Mouse (Mus musculus) spleen, adult 12 weeks (tissue): ENCODE data around the gene Susd4.

ENCODE experiments used
- DNase-seq: peaks from one replicate; pipeline ENCODE4 v3.0.0; 2022; ENCODE audit warnings: low spot score

The Susd4 gene

GRCm38 (mm10) chr1:182763716-182764461 is at the start of gene Susd4:
Gene Susd4 (plus strand): TSS chr1:182763860.
- no peak for DNase-seq

GRCm38 (mm10) chr1:182714236-182714935 is 49.3 kb upstream of the Susd4 start:
- DNase-seq, result no peak

- no peak for DNase-seq
Observed at GRCm38 (mm10) chr1:182727541-182727940, 36.1 kb upstream of the Susd4 start.

- no peak for DNase-seq
Observed at GRCm38 (mm10) chr1:182729002-182729401, 34.7 kb upstream of the Susd4 start.

DNA sequence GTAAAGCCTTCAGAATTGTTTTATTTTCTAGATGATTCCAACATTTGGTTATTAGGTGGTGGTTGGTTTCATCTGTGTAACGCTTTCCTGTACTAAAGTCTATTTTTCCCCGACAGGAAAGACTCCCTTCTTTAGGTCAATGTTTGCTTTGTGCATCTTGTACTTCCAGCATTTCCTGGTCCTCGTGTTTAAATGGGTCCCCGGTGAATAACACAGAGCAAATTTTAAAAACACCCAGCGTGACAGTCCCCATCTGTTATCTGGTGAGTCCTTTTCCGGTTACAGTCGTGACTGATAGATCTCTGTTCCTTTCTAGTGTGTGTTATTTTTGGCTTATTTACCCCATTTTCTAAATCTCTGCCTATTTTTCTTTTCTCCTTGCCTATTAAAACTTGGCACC is 31.0 kb upstream of the Susd4 start:
- no peak for DNase-seq

GRCm38 (mm10) chr1:182735891-182736290 is 27.8 kb upstream of the Susd4 start:
- no peak for DNase-seq

- no peak for DNase-seq
Observed at GRCm38 (mm10) chr1:182747081-182747480, 16.6 kb upstream of the Susd4 start.

DNA sequence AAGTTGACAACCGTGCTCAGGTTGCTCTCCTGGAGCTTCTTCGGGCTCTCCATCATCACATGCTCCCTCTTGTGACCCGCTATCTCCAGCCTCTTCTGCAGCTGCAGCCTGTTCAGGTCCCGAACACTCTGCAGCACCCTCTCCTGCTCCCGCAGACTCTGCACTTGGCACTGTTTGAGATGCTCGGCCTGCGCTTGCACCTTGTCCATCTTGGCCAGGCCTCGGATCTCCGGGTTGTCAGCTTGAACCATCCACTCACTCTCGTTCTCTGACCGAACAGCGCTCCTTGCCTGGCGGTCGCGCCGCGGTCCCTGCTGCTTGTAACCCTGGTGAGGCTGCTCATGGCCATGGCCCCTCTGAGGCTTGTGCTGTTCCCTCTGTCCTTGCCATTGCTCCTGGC is 15.8 kb upstream of the Susd4 start:
- DNase-seq, result no peak

- no peak for DNase-seq
Observed at GRCm38 (mm10) chr1:182749080-182749479, 14.6 kb upstream of the Susd4 start, which contains the start of gene Ccdc185. Gene Ccdc185 (minus strand): TSS chr1:182749180.

DNA sequence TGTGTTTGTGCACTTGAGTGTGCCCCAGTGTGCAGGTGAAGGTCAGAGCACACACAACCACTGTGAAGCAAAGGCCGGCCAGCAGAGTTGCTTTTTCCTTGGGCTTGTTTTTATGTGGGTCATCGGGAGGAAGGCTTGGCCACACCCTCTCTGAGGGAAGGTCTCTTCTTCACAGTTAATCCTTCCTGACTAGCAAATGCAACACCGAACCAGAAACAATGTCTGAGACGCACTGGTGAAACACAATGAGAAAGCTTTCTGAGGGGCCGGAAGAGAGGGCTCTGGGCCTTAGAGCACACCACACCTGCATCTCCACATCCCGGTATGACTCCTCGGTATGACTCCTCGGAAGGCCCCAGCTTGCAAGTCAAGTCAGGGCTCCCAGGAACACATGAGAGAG is 12.4 kb upstream of the Susd4 start:
- no peak for DNase-seq

DNA sequence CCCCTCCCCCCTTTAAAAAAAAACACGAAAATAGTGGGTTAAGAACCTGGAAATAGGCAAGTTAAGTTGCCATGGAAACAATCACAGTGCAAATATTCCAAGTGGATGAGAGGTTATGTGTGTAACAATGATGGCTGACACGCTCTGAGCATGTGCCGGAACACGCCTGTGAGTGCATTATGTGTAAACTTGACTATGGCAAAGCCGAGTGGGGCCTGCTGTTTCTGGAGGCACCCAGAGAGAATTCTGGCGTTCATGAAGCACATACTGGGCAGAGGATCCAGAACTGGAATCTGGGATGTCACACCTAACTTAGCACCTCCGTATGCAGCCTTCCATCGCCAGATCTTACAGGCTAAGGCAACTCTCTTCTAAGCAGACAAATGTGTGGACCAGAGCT is 10.0 kb upstream of the Susd4 start:
- DNase-seq, result no peak

DNA sequence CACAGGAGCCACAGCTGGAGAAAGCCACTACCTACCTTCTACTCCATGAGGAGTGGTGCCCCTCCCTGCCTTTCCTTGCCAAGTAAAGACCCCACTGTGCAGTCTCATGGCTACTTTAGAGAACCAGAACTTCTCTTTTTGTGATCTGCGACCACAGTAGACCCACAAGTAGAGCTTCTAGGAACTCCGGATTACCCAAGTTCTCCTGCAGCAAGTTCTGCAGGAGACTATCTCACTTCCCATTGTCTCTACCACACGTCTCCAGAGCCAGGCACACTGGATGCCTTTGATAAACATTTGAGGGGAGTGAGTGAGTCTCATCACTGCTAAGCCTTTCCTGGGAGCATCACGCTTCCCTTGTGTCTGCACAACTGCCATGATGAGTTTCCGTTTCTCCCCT is 8.8 kb upstream of the Susd4 start:
- DNase-seq, result no peak

GRCm38 (mm10) chr1:182758783-182759182 is 4.9 kb upstream of the Susd4 start:
- no peak for DNase-seq

- no peak for DNase-seq
Observed at GRCm38 (mm10) chr1:182763191-182763715, 407 bp upstream of the Susd4 start.

GRCm38 (mm10) chr1:182764541-182765281 is 1.1 kb downstream of the Susd4 start:
- DNase-seq, result no peak

GRCm38 (mm10) chr1:182775576-182775975 is 11.9 kb downstream of the Susd4 start:
- DNase-seq, result no peak

- no peak for DNase-seq
Observed at GRCm38 (mm10) chr1:182776749-182777410, 13.2 kb downstream of the Susd4 start.

GRCm38 (mm10) chr1:182778225-182778624 is 14.6 kb downstream of the Susd4 start:
- DNase-seq, result no peak

- no peak for DNase-seq
Observed at GRCm38 (mm10) chr1:182779024-182779520, 15.4 kb downstream of the Susd4 start.

DNA sequence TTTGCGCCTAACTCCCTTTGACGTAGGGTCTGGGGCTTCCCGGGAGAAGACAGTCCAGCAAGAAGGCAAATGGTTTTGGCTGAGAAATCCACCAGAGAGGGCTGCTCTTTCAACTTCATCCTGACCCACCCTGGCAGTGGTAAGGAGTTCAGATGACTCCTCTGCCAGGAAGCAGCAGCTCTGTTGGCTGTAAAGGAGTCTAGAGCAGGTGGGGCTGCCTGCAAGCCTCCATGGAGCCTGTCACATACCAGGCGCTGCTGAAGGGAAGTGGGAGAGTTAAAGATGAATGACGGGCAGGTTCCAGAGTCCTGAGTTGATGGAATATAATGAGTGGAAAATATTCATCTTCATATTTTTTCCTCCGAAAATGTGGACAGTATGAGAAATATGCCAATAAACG is 20.1 kb downstream of the Susd4 start:
- no peak for DNase-seq

- no peak for DNase-seq
Observed at GRCm38 (mm10) chr1:182784784-182785183, 21.1 kb downstream of the Susd4 start.

GRCm38 (mm10) chr1:182785504-182785903 is 21.8 kb downstream of the Susd4 start:
- no peak for DNase-seq
